Mouse (Mus musculus): ENCODE data around the gene Ddr2. TPM values are rescaled to one million over a fixed set of nuclear protein-coding genes. Genes with fewer than 3 reads are reported as not detected.

Gene Ddr2
- polyA plus RNA-seq, 1 experiment from 2014 or later: 0.04 TPM

- Histone ChIP-seq H3K27ac (peak overlapping the region; percentile 78), H3K36me3 (ENCODE audit: inconsistent target) (no peaks in the 10 kb centered on the region), H3K79me2 (ENCODE audit: inconsistent target) (no peaks in the 10 kb centered on the region), H3K4me3 (ENCODE audit: inconsistent target) (peak overlapping the region; percentile 70)
- WGBS (ENCODE audit: missing documents): 0% methylated on average over 9 of the region's 9 CpGs
These were observed 141.1 kb downstream of the Ddr2 start for GRCm38 (mm10) chr1:169969516-169969886.

GRCm38 (mm10) chr1:169968792-169969515 lies 141.6 kb downstream of the Ddr2 start, which contains the start of gene Hsd17b7:
Hsd17b7 (minus strand) TSS chr1:169969241.
- H3K36me3 ChIP-seq (ENCODE audit: inconsistent target): no peaks in the 10 kb centered on the region
- no peaks in the 10 kb centered on the region for H3K79me2 ChIP-seq (ENCODE audit: inconsistent target)
- peak within 1 kb of the TSS; percentile 70 for H3K4me3 ChIP-seq (ENCODE audit: inconsistent target)
- WGBS (ENCODE audit: missing documents): 2% methylated on average over 48 of the region's 48 CpGs
- H3K27ac ChIP-seq: peak within 1 kb of the TSS; percentile 78

GRCm38 (mm10) chr1:169953106-169953505 lies 157.5 kb downstream of the Ddr2 start:
- H3K4me3 ChIP-seq (ENCODE audit: inconsistent target): no peak overlapping the region
- H3K27ac ChIP-seq: no peak overlapping the region
- WGBS (ENCODE audit: missing documents): 93% methylated on average over 10 of the region's 10 CpGs
- H3K36me3 ChIP-seq (ENCODE audit: inconsistent target): peaks cover 5% of the 10 kb centered on the region; the same call in 1 of the 2 replicates
- no peaks in the 10 kb centered on the region for H3K79me2 ChIP-seq (ENCODE audit: inconsistent target)

GRCm38 (mm10) chr1:169952636-169953035 lies 157.9 kb downstream of the Ddr2 start:
- H3K27ac ChIP-seq: no peak overlapping the region
- H3K4me3 ChIP-seq (ENCODE audit: inconsistent target): no peak overlapping the region
- peaks cover 5% of the 10 kb centered on the region; the same call in 1 of the 2 replicates for H3K36me3 ChIP-seq (ENCODE audit: inconsistent target)
- 96% methylated on average over 10 of the region's 10 CpGs for WGBS (ENCODE audit: missing documents)
- no peaks in the 10 kb centered on the region for H3K79me2 ChIP-seq (ENCODE audit: inconsistent target)

GRCm38 (mm10) chr1:169951561-169951960 lies 159.0 kb downstream of the Ddr2 start:
- Histone ChIP-seq H3K36me3 (ENCODE audit: inconsistent target) (peaks cover 5% of the 10 kb centered on the region; the same call in 1 of the 2 replicates), H3K4me3 (ENCODE audit: inconsistent target) (no peak overlapping the region), H3K79me2 (ENCODE audit: inconsistent target) (no peaks in the 10 kb centered on the region), H3K27ac (no peak overlapping the region)
- WGBS (ENCODE audit: missing documents): 92% methylated on average over 6 of the region's 6 CpGs

GRCm38 (mm10) chr1:169950651-169951050 lies 159.9 kb downstream of the Ddr2 start:
- Histone ChIP-seq H3K27ac (no peak overlapping the region), H3K4me3 (ENCODE audit: inconsistent target) (no peak overlapping the region), H3K36me3 (ENCODE audit: inconsistent target) (peaks cover 5% of the 10 kb centered on the region; the same call in 1 of the 2 replicates), H3K79me2 (ENCODE audit: inconsistent target) (no peaks in the 10 kb centered on the region)
- WGBS (ENCODE audit: missing documents): 90% methylated on average over 4 of the region's 4 CpGs

GRCm38 (mm10) chr1:169949981-169950380 lies 160.6 kb downstream of the Ddr2 start:
- WGBS (ENCODE audit: missing documents): 95% methylated on average over 7 of the region's 7 CpGs
- H3K4me3 ChIP-seq (ENCODE audit: inconsistent target): no peak overlapping the region
- H3K79me2 ChIP-seq (ENCODE audit: inconsistent target): no peaks in the 10 kb centered on the region
- no peak overlapping the region for H3K27ac ChIP-seq
- H3K36me3 ChIP-seq (ENCODE audit: inconsistent target): peaks cover 5% of the 10 kb centered on the region; the same call in 1 of the 2 replicates

- Histone ChIP-seq H3K36me3 (ENCODE audit: inconsistent target) (no peaks in the 10 kb centered on the region; the same call in 1 of the 2 replicates), H3K4me3 (ENCODE audit: inconsistent target) (no peak overlapping the region), H3K27ac (no peak overlapping the region), H3K79me2 (ENCODE audit: inconsistent target) (no peaks in the 10 kb centered on the region)
- 90% methylated on average over 7 of the region's 7 CpGs for WGBS (ENCODE audit: missing documents)
These were observed 161.7 kb downstream of the Ddr2 start for GRCm38 (mm10) chr1:169948866-169949265.

- no peak overlapping the region for H3K27ac ChIP-seq
- no peaks in the 10 kb centered on the region; the same call in 1 of the 2 replicates for H3K36me3 ChIP-seq (ENCODE audit: inconsistent target)
- H3K4me3 ChIP-seq (ENCODE audit: inconsistent target): no peak overlapping the region
- 93% methylated on average over 7 of the region's 7 CpGs for WGBS (ENCODE audit: missing documents)
- no peaks in the 10 kb centered on the region for H3K79me2 ChIP-seq (ENCODE audit: inconsistent target)
These were observed 162.3 kb downstream of the Ddr2 start for GRCm38 (mm10) chr1:169948280-169948679.

GRCm38 (mm10) chr1:169947654-169948053 lies 162.9 kb downstream of the Ddr2 start:
- Histone ChIP-seq H3K36me3 (ENCODE audit: inconsistent target) (no peaks in the 10 kb centered on the region; the same call in 1 of the 2 replicates), H3K27ac (no peak overlapping the region)
- WGBS (ENCODE audit: missing documents): 88% methylated on average over 6 of the region's 6 CpGs

GRCm38 (mm10) chr1:169946004-169946403 lies 164.6 kb downstream of the Ddr2 start:
- Histone ChIP-seq H3K27ac (no peak overlapping the region), H3K79me2 (ENCODE audit: inconsistent target) (no peaks in the 10 kb centered on the region), H3K36me3 (ENCODE audit: inconsistent target) (no peaks in the 10 kb centered on the region), H3K4me3 (ENCODE audit: inconsistent target) (no peak overlapping the region)
- 67% methylated on average over 3 of the region's 3 CpGs for WGBS (ENCODE audit: missing documents)

More at GRCm38 (mm10) chr1:169947654-169948053, 162.9 kb downstream of the Ddr2 start:
- no peaks in the 10 kb centered on the region for H3K79me2 ChIP-seq (ENCODE audit: inconsistent target)
- no peak overlapping the region for H3K4me3 ChIP-seq (ENCODE audit: inconsistent target)

GRCm38 (mm10) chr1:169939345-169939744 lies 171.2 kb downstream of the Ddr2 start:
- Histone ChIP-seq H3K36me3 (ENCODE audit: inconsistent target) (no peaks in the 10 kb centered on the region), H3K27ac (no peak overlapping the region), H3K4me3 (ENCODE audit: inconsistent target) (no peak overlapping the region), H3K79me2 (ENCODE audit: inconsistent target) (no peaks in the 10 kb centered on the region)
- WGBS (ENCODE audit: missing documents): 9% methylated on average over 2 of the region's 2 CpGs

GRCm38 (mm10) chr1:169934005-169934725 lies 176.4 kb downstream of the Ddr2 start:
- no peaks in the 10 kb centered on the region for H3K79me2 ChIP-seq (ENCODE audit: inconsistent target)
- no peak overlapping the region for H3K27ac ChIP-seq
- 46% methylated on average over 16 of the region's 16 CpGs for WGBS (ENCODE audit: missing documents)
- no peaks in the 10 kb centered on the region for H3K36me3 ChIP-seq (ENCODE audit: inconsistent target)
- no peak overlapping the region for H3K4me3 ChIP-seq (ENCODE audit: inconsistent target)

- H3K36me3 ChIP-seq (ENCODE audit: inconsistent target): no peaks in the 10 kb centered on the region
- H3K79me2 ChIP-seq (ENCODE audit: inconsistent target): no peaks in the 10 kb centered on the region
- H3K4me3 ChIP-seq (ENCODE audit: inconsistent target): no peak overlapping the region
- WGBS (ENCODE audit: missing documents): 77% methylated on average over 7 of the region's 7 CpGs
- no peak overlapping the region for H3K27ac ChIP-seq
These were observed 178.3 kb downstream of the Ddr2 start for GRCm38 (mm10) chr1:169932122-169932746.

Data from macrophage (primary cell).